Mouse (Mus musculus): ENCODE measurements around the gene Sema5a. TPM values are rescaled to one million over a fixed set of nuclear protein-coding genes. Genes with fewer than 3 reads are reported as not detected.
A peak's percentile ranks its signal among the peaks of the same experiment; 100 is the strongest.

The Sema5a gene
- polyA plus RNA-seq, 1 experiment from 2014 or later = 24.9 TPM

- no peak for ATAC-seq (replicated peaks; ENCODE audit: low FRiP score, low TSS enrichment, low read depth)
- H3K4me2 ChIP-seq (ENCODE audit: low read length) = peak overlapping the region; percentile 89
- H3K9me3 ChIP-seq (ENCODE audit: control insufficient read depth, low read length) = no peaks in the 10 kb centered on the region
- peaks cover 14% of the 10 kb centered on the region for H3K36me3 ChIP-seq (ENCODE audit: control insufficient read depth, insufficient read depth, low read length)
- H3K9ac ChIP-seq (ENCODE audit: low read length) = peak overlapping the region; percentile 73
- DNase-seq (ENCODE audit: low spot score) = no peak
- no peaks in the 10 kb centered on the region for H3K27me3 ChIP-seq (replicated peaks; ENCODE audit: control insufficient read depth, insufficient read depth, low read length)
- peak overlapping the region; percentile 71 for H3K4me3 ChIP-seq (ENCODE audit: low read depth, low read length)
- 29% methylated on average over 7 of the region's 7 CpGs for WGBS
- peaks cover 18% of the 10 kb centered on the region for H3K4me1 ChIP-seq (replicated peaks; ENCODE audit: control insufficient read depth, insufficient read depth, low read length)
- H3K27ac ChIP-seq (ENCODE audit: low read depth) = peak overlapping the region; percentile 80
These were observed 786 bp upstream of the Sema5a start for GRCm38 (mm10) chr15:32243824-32244223.

GRCm38 (mm10) chr15:32244956-32245836 lies 586 bp downstream of the Sema5a start:
- Histone ChIP-seq H3K9ac (ENCODE audit: low read length) (peak overlapping the region; percentile 69), H3K4me1 (replicated peaks; ENCODE audit: control insufficient read depth, insufficient read depth, low read length) (peaks cover 18% of the 10 kb centered on the region), H3K9me3 (ENCODE audit: control insufficient read depth, low read length) (no peaks in the 10 kb centered on the region), H3K36me3 (ENCODE audit: control insufficient read depth, insufficient read depth, low read length) (peaks cover 13% of the 10 kb centered on the region), H3K4me3 (ENCODE audit: low read depth, low read length) (peak overlapping the region; percentile 71), H3K4me2 (ENCODE audit: low read length) (peak overlapping the region; percentile 89), H3K27me3 (replicated peaks; ENCODE audit: control insufficient read depth, insufficient read depth, low read length) (no peaks in the 10 kb centered on the region), H3K27ac (ENCODE audit: low read depth) (peak overlapping the region; percentile 65)
- peak; percentile 86 for DNase-seq (ENCODE audit: low spot score)
- ATAC-seq (replicated peaks; ENCODE audit: low FRiP score, low TSS enrichment, low read depth) = peak; percentile 69
- 1% methylated on average over 52 of the region's 52 CpGs for WGBS

GRCm38 (mm10) chr15:32245837-32246670 lies 1.4 kb downstream of the Sema5a start:
- ATAC-seq (replicated peaks; ENCODE audit: low FRiP score, low TSS enrichment, low read depth) (peak; percentile 21), DNase-seq (ENCODE audit: low spot score) (peak; percentile 98)
- H3K27me3 ChIP-seq (replicated peaks; ENCODE audit: control insufficient read depth, insufficient read depth, low read length) = no peaks in the 10 kb centered on the region
- peak overlapping the region; percentile 62 for H3K27ac ChIP-seq (ENCODE audit: low read depth)
- H3K9ac ChIP-seq (ENCODE audit: low read length) = peak overlapping the region; percentile 69
- peak overlapping the region; percentile 71 for H3K4me3 ChIP-seq (ENCODE audit: low read depth, low read length)
- H3K4me2 ChIP-seq (ENCODE audit: low read length) = peak overlapping the region; percentile 89
- H3K4me1 ChIP-seq (replicated peaks; ENCODE audit: control insufficient read depth, insufficient read depth, low read length) = peaks cover 18% of the 10 kb centered on the region
- whole genome bisulfite sequencing = under 1% methylated on average over 47 of the region's 47 CpGs
- peaks cover 4% of the 10 kb centered on the region for H3K36me3 ChIP-seq (ENCODE audit: control insufficient read depth, insufficient read depth, low read length)
- no peaks in the 10 kb centered on the region for H3K9me3 ChIP-seq (ENCODE audit: control insufficient read depth, low read length)

- no peak for ATAC-seq (replicated peaks; ENCODE audit: low FRiP score, low TSS enrichment, low read depth)
- Histone ChIP-seq H3K9ac (ENCODE audit: low read length) (peak overlapping the region; percentile 55; the same call in 1 of the 2 replicates), H3K27ac (ENCODE audit: low read depth) (peak overlapping the region; percentile 62; the same call in 1 of the 2 replicates), H3K4me3 (ENCODE audit: low read depth, low read length) (peak overlapping the region; percentile 71), H3K36me3 (ENCODE audit: control insufficient read depth, insufficient read depth, low read length) (no peaks in the 10 kb centered on the region), H3K4me2 (ENCODE audit: low read length) (peak overlapping the region; percentile 89), H3K27me3 (replicated peaks; ENCODE audit: control insufficient read depth, insufficient read depth, low read length) (no peaks in the 10 kb centered on the region), H3K9me3 (ENCODE audit: control insufficient read depth, low read length) (no peaks in the 10 kb centered on the region), H3K4me1 (replicated peaks; ENCODE audit: control insufficient read depth, insufficient read depth, low read length) (peaks cover 17% of the 10 kb centered on the region)
- WGBS = 47% methylated on average over 5 of the region's 5 CpGs
- DNase-seq (ENCODE audit: low spot score) = no peak
These were observed 2.7 kb downstream of the Sema5a start for GRCm38 (mm10) chr15:32247281-32247680.

GRCm38 (mm10) chr15:32254806-32255205 lies 10.2 kb downstream of the Sema5a start:
- ATAC-seq (replicated peaks; ENCODE audit: low FRiP score, low TSS enrichment, low read depth) = no peak

GRCm38 (mm10) chr15:32257340-32257739 lies 12.7 kb downstream of the Sema5a start:
- WGBS = 78% methylated on average over 8 of the region's 8 CpGs
- Histone ChIP-seq H3K4me1 (replicated peaks; ENCODE audit: control insufficient read depth, insufficient read depth, low read length) (peaks cover 25% of the 10 kb centered on the region), H3K4me2 (ENCODE audit: low read length) (0 out of 2 replicates have a peak overlapping the region, but pooled peaks have one; percentile 8), H3K9ac (ENCODE audit: low read length) (no peak overlapping the region), H3K4me3 (ENCODE audit: low read depth, low read length) (no peak overlapping the region), H3K36me3 (ENCODE audit: control insufficient read depth, insufficient read depth, low read length) (no peaks in the 10 kb centered on the region), H3K9me3 (ENCODE audit: control insufficient read depth, low read length) (0 out of 2 replicates have a peak, but pooled peaks cover 5% of the 10 kb centered on the region), H3K27ac (ENCODE audit: low read depth) (peak overlapping the region; percentile 64), H3K27me3 (replicated peaks; ENCODE audit: control insufficient read depth, insufficient read depth, low read length) (no peaks in the 10 kb centered on the region)
- no peak for DNase-seq (ENCODE audit: low spot score)
- no peak for ATAC-seq (replicated peaks; ENCODE audit: low FRiP score, low TSS enrichment, low read depth)

More at GRCm38 (mm10) chr15:32254806-32255205, 10.2 kb downstream of the Sema5a start:
- no peak for DNase-seq (ENCODE audit: low spot score)
- no peak overlapping the region for H3K9ac ChIP-seq (ENCODE audit: low read length)
- no peaks in the 10 kb centered on the region for H3K36me3 ChIP-seq (ENCODE audit: control insufficient read depth, insufficient read depth, low read length)
- H3K4me3 ChIP-seq (ENCODE audit: low read depth, low read length) = no peak overlapping the region
- H3K4me2 ChIP-seq (ENCODE audit: low read length) = no peak overlapping the region
- no peak overlapping the region for H3K27ac ChIP-seq (ENCODE audit: low read depth)
- H3K27me3 ChIP-seq (replicated peaks; ENCODE audit: control insufficient read depth, insufficient read depth, low read length) = no peaks in the 10 kb centered on the region
- WGBS = 74% methylated on average over 2 of the region's 2 CpGs
- 0 out of 2 replicates have a peak, but pooled peaks cover 5% of the 10 kb centered on the region for H3K9me3 ChIP-seq (ENCODE audit: control insufficient read depth, low read length)
- peaks cover 10% of the 10 kb centered on the region for H3K4me1 ChIP-seq (replicated peaks; ENCODE audit: control insufficient read depth, insufficient read depth, low read length)

GRCm38 (mm10) chr15:32257886-32258319 lies 13.3 kb downstream of the Sema5a start:
- H3K4me2 ChIP-seq (ENCODE audit: low read length) = 0 out of 2 replicates have a peak overlapping the region, but pooled peaks have one; percentile 8

More at GRCm38 (mm10) chr15:32257886-32258319, 13.3 kb downstream of the Sema5a start:
- peak overlapping the region; percentile 64; the same call in 1 of the 2 replicates for H3K27ac ChIP-seq (ENCODE audit: low read depth)
- no peaks in the 10 kb centered on the region for H3K27me3 ChIP-seq (replicated peaks; ENCODE audit: control insufficient read depth, insufficient read depth, low read length)
- DNase-seq (ENCODE audit: low spot score) (no peak), ATAC-seq (replicated peaks; ENCODE audit: low FRiP score, low TSS enrichment, low read depth) (0 out of 2 replicates have a peak, but pooled peaks have one; percentile 32)
- H3K9ac ChIP-seq (ENCODE audit: low read length) = no peak overlapping the region
- H3K4me1 ChIP-seq (replicated peaks; ENCODE audit: control insufficient read depth, insufficient read depth, low read length) = peaks cover 25% of the 10 kb centered on the region
- H3K9me3 ChIP-seq (ENCODE audit: control insufficient read depth, low read length) = 0 out of 2 replicates have a peak, but pooled peaks cover 5% of the 10 kb centered on the region
- WGBS = 35% methylated on average over 7 of the region's 7 CpGs
- no peak overlapping the region for H3K4me3 ChIP-seq (ENCODE audit: low read depth, low read length)
- no peaks in the 10 kb centered on the region for H3K36me3 ChIP-seq (ENCODE audit: control insufficient read depth, insufficient read depth, low read length)

Data from intestine, embryonic 14.5 days (tissue).